Mouse (Mus musculus) lung, adult 2 months (tissue): Measurements from ENCODE around the gene C1qtnf2.

Experiments used
- CTCF ChIP-seq: fragments of 200-500 bp; IDR thresholded peaks from 2 replicates; pipeline ENCODE4 v1.5.1; 2011; ENCODE audit warnings: mild to moderate bottlenecking, low read length, control low read depth; ENCODE audit not compliant: insufficient read depth
- POLR2A ChIP-seq: fragments of 200-500 bp; IDR thresholded peaks from 2 replicates; pipeline ENCODE4 v1.6.1; 2011; ENCODE audit warnings: low read depth, mild to moderate bottlenecking, control low read depth, low read length, borderline replicate concordance; ENCODE audit errors: extremely low read depth

DNA sequence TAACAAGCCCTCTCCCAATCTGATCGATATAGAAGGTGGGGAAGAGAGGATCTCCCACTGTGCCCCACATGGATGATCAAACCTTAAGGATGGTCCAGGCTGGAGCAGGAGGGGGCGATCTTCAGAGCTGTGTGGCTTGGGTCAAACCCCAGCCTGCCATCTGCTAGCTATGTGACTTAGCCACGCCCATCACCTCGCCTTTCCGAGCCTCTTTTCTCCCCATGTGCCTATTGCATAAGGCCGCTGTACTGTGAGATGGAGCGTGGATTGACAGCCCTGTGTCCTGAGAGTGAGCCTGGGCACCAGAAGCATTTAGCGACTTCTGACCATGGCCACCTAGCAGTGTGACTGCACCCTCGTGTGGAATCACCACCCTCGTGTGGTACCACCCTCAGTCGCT, 10.6 kb downstream of the C1qtnf2 start:
- no peak for TF ChIP-seq POLR2A
- TF ChIP-seq CTCF, result no peak
